Mouse (Mus musculus) common myeloid progenitor, adult 5-6 weeks (primary cell): ENCODE data around the gene Dll4. TPM values are rescaled to one million over a fixed set of nuclear protein-coding genes. Genes with fewer than 3 reads are reported as not detected.

Experiments used
- ATAC-seq: replicated peaks from 2 replicates; pipeline ENCODE4 v1.8.0; 2016; ENCODE audit warnings: low read depth, mild to moderate bottlenecking, moderate TSS enrichment, inconsistent platforms; ENCODE audit not compliant: poor library complexity, severe bottlenecking
- total RNA-seq: library from RNA; stranded (forward); fragments of 200-1000, 187-1606 nt; gene quantifications from 2 replicates; pipeline ENCODE4 v1.2.3, GENCODE M21; 2017

The Dll4 gene
- total RNA-seq, 1 experiment from 2014 or later, result not detected

- no peak for ATAC-seq
Measured at GRCm38 (mm10) chr2:119330795-119331194, 5.2 kb downstream of the Dll4 start.

GRCm38 (mm10) chr2:119332177-119332661 is 6.6 kb downstream of the Dll4 start:
- ATAC-seq, result no peak

- ATAC-seq, result no peak
Measured at GRCm38 (mm10) chr2:119334135-119334534, 8.6 kb downstream of the Dll4 start.

- ATAC-seq, result no peak
Measured at GRCm38 (mm10) chr2:119334964-119335525, 9.5 kb downstream of the Dll4 start.

GRCm38 (mm10) chr2:119335535-119335934 is 10.0 kb downstream of the Dll4 start:
- ATAC-seq, result no peak

- no peak for ATAC-seq
Measured at GRCm38 (mm10) chr2:119336002-119336401, 10.4 kb downstream of the Dll4 start.

GRCm38 (mm10) chr2:119336470-119336869 is 10.9 kb downstream of the Dll4 start:
- 0 out of 2 replicates have a peak, but pooled peaks have one; percentile 16 for ATAC-seq

- ATAC-seq, result peak; percentile 88
Measured at GRCm38 (mm10) chr2:119337425-119338265, 12.1 kb downstream of the Dll4 start.

GRCm38 (mm10) chr2:119344537-119345138 is 19.1 kb downstream of the Dll4 start:
- ATAC-seq, result no peak

- peak; percentile 93 for ATAC-seq
Measured at GRCm38 (mm10) chr2:119350555-119351486, 25.2 kb downstream of the Dll4 start, which contains the start of gene Chac1. Gene Chac1 (plus strand): TSS chr2:119351229.

GRCm38 (mm10) chr2:119353707-119354106 is 28.1 kb downstream of the Dll4 start:
- ATAC-seq, result no peak

- ATAC-seq, result no peak
Measured at GRCm38 (mm10) chr2:119355089-119355488, 29.5 kb downstream of the Dll4 start.

- no peak for ATAC-seq
Measured at GRCm38 (mm10) chr2:119355651-119356050, 30.1 kb downstream of the Dll4 start.

GRCm38 (mm10) chr2:119356310-119356709 is 30.7 kb downstream of the Dll4 start:
- no peak for ATAC-seq

- ATAC-seq, result peak; percentile 63
Measured at GRCm38 (mm10) chr2:119356805-119357204, 31.2 kb downstream of the Dll4 start.

- 0 out of 2 replicates have a peak, but pooled peaks have one; percentile 20 for ATAC-seq
Measured at GRCm38 (mm10) chr2:119358249-119358648, 32.7 kb downstream of the Dll4 start.

GRCm38 (mm10) chr2:119359721-119360291 is 34.2 kb downstream of the Dll4 start:
- ATAC-seq, result peak; percentile 17; the same call in 1 of the 2 replicates

GRCm38 (mm10) chr2:119364969-119365368 is 39.4 kb downstream of the Dll4 start:
- no peak for ATAC-seq

GRCm38 (mm10) chr2:119367346-119367745 is 41.8 kb downstream of the Dll4 start:
- no peak for ATAC-seq
